Mouse (Mus musculus) megakaryocyte-erythroid progenitor cell, adult 5-6 weeks (primary cell): ENCODE measurements at regions not wholly inside any gene's neighbourhood (a gene's known extent, or its start where the extent isn't known, plus 50 kb on each side); places are given as distances from the start of the nearest gene placed in this dataset.
"Not testable (repeated sequence)": the region's sequence is repeated elsewhere in the genome, so short reads cannot be mapped to it uniquely, and the experiment has no call there.

Source experiments
- ATAC-seq: replicated peaks from 2 replicates; pipeline ENCODE4 v1.8.0; 2016; ENCODE audit warnings: mild to moderate bottlenecking, inconsistent platforms; ENCODE audit not compliant: severe bottlenecking, poor library complexity, low FRiP score, low TSS enrichment

GRCm38 (mm10) chr16:89718921-89719320 lies 147.9 kb upstream of the Krtap11-1 start:
- no peak for ATAC-seq

GRCm38 (mm10) chr16:89715716-89716115 lies 144.7 kb upstream of the Krtap11-1 start:
- ATAC-seq, result not testable (repeated sequence)

GRCm38 (mm10) chr16:89704316-89704715 lies 133.3 kb upstream of the Krtap11-1 start:
- ATAC-seq, result no peak

- ATAC-seq, result no peak
Measured at GRCm38 (mm10) chr16:89703158-89703557, 132.2 kb upstream of the Krtap11-1 start.

- ATAC-seq, result no peak
Measured at GRCm38 (mm10) chr16:89702406-89702805, 131.4 kb upstream of the Krtap11-1 start.

GRCm38 (mm10) chr16:89701741-89702140 lies 130.8 kb upstream of the Krtap11-1 start:
- ATAC-seq, result no peak

- ATAC-seq, result no peak
Measured at GRCm38 (mm10) chr16:89699710-89700109, 128.7 kb upstream of the Krtap11-1 start.

GRCm38 (mm10) chr16:89695833-89696232 lies 124.8 kb upstream of the Krtap11-1 start:
- ATAC-seq, result no peak

GRCm38 (mm10) chr16:89695406-89695805 lies 124.4 kb upstream of the Krtap11-1 start:
- no peak for ATAC-seq

GRCm38 (mm10) chr16:89693321-89693720 lies 122.3 kb upstream of the Krtap11-1 start:
- no peak for ATAC-seq

- no peak for ATAC-seq
Measured at GRCm38 (mm10) chr16:89679438-89679837, 108.5 kb upstream of the Krtap11-1 start.

GRCm38 (mm10) chr16:89678446-89679015 lies 107.5 kb upstream of the Krtap11-1 start:
- ATAC-seq, result no peak

GRCm38 (mm10) chr16:89675009-89675785 lies 104.2 kb upstream of the Krtap11-1 start:
- peak; percentile 96 for ATAC-seq

GRCm38 (mm10) chr16:89674159-89674902 lies 103.3 kb upstream of the Krtap11-1 start:
- no peak for ATAC-seq

GRCm38 (mm10) chr16:89671188-89671726 lies 100.3 kb upstream of the Krtap11-1 start:
- ATAC-seq, result no peak

- ATAC-seq, result no peak
Measured at GRCm38 (mm10) chr16:89660071-89660470, 89.1 kb upstream of the Krtap11-1 start.

- ATAC-seq, result no peak
Measured at GRCm38 (mm10) chr16:89656036-89656435, 85.1 kb upstream of the Krtap11-1 start.

- no peak for ATAC-seq
Measured at GRCm38 (mm10) chr16:89648651-89649050, 77.7 kb upstream of the Krtap11-1 start.

GRCm38 (mm10) chr16:89633917-89634601 lies 63.1 kb upstream of the Krtap11-1 start:
- ATAC-seq, result no peak
